10 mouse cellular contexts compared by ENCODE assay signal in genomic region chr14:76664586-76665508, GRCm38 (mm10).
DNase-seq lines count a peak whose midpoint lies in the region; ATAC-seq lines count a peak whose summit lies in the region.
"Had no signal": no experiment of that assay in that cellular context is flagged by ENCODE, and none has a peak within 500 bp of the region (broad histone marks: within the 10 kb centered on the region; RNA-seq: fewer than 3 reads in every experiment).

No protein-coding gene starts in this region.

- no peak overlapping the region for H3K4me2 ChIP-seq in lung, embryonic 16.5 days (ENCODE audit: low read depth, low read length)

- H3K4me3 ChIP-seq in lung, embryonic 16.5 days (ENCODE audit: low read length), result no peak overlapping the region

- peaks cover 19% of the 10 kb centered on the region for H3K4me1 ChIP-seq in lung, embryonic 16.5 days (replicated peaks; ENCODE audit: control insufficient read depth, insufficient read depth, low read length)

- peak; percentile 27 to 36 for DNase-seq in cerebellum, postnatal 14 days
- no peak for DNase-seq in cerebellum, adult 9-11 months
- DNase-seq in lung, postnatal 14 days, result no peak
- peak; percentile 9 for DNase-seq in induced T-regulatory cell, adult 2 months (ENCODE audit: low read depth)
- peak; percentile 59 for DNase-seq in thymus, postnatal 14 days
- no peak for DNase-seq in left cerebral cortex, postnatal 36 days (ENCODE audit: low spot score in 2 of 2)
- no peak for DNase-seq in right cerebral cortex, postnatal 4 days
- DNase-seq: midbrain, embryonic 14.5 days had no signal

- peak overlapping the region; percentile 62 for H3K27ac ChIP-seq in lung, embryonic 16.5 days (ENCODE audit: low read length)
- H3K27ac ChIP-seq: liver, embryonic 14.5 days had no signal

- no peaks in the 10 kb centered on the region for H3K27me3 ChIP-seq in lung, embryonic 16.5 days (ENCODE audit: control insufficient read depth, insufficient read depth, low read depth, low read length)

- intact Hi-C loops in left cerebral cortex, postnatal 36 days (cut with DNase I), result no loop called here

- ATAC-seq in lung, embryonic 16.5 days (ENCODE audit: low read depth), result peak; percentile 60; the same call in 1 of the 2 replicates

- H3K9ac ChIP-seq in lung, embryonic 16.5 days (ENCODE audit: low read length), result no peak overlapping the region
- H3K9ac ChIP-seq: liver, embryonic 14.5 days had no signal

- 52% methylated on average over 11 of the region's 11 CpGs for WGBS in lung, embryonic 16.5 days

- H3K36me3 ChIP-seq in lung, embryonic 16.5 days (ENCODE audit: control insufficient read depth, insufficient read depth, low read length), result no peaks in the 10 kb centered on the region

- peaks cover 2% of the 10 kb centered on the region; the same call in 1 of the 2 replicates for H3K9me3 ChIP-seq in lung, embryonic 16.5 days (ENCODE audit: control insufficient read depth, low read length)

Comparison
In these comparisons a context has a peak if more than half of its experiments do, and no peak if none do; other contexts are left out.
1. DNase-seq: peak in cerebellum, postnatal 14 days (2 of 2), induced T-regulatory cell, adult 2 months (single experiment) and thymus, postnatal 14 days (single experiment); none in cerebellum, adult 9-11 months (single experiment), lung, postnatal 14 days (single experiment), left cerebral cortex, postnatal 36 days (0 of 2) and right cerebral cortex, postnatal 4 days (single experiment).